Mouse (Mus musculus) cerebellum, adult 2 months (tissue): Measurements from ENCODE around the gene Ncaph2. TPM values are rescaled to one million over a fixed set of nuclear protein-coding genes. Genes with fewer than 3 reads are reported as not detected.
A peak's percentile ranks its signal among the peaks of the same experiment; 100 is the strongest.

Source experiments
- DNase-seq, 2 experiments: peaks; one replicate each; pipeline ENCODE4 v3.0.0; 2021
- H3K27ac ChIP-seq: fragments of 200-500 bp; 2 replicates; pipeline ENCODE4 v1.5.1; 2012; ENCODE audit warnings: low read length, control low read depth, inconsistent platforms; ENCODE audit not compliant: insufficient read depth
- H3K27me3 ChIP-seq: fragments of 200-500 bp; 2 replicates; pipeline ENCODE4 v1.6.1; 2012; ENCODE audit warnings: inconsistent platforms, mild to moderate bottlenecking, low read length, moderate library complexity; ENCODE audit not compliant: control insufficient read depth, insufficient read depth
- H3K4me1 ChIP-seq: fragments of 200-500 bp; 2 replicates; pipeline ENCODE4 v1.6.1; 2011; ENCODE audit warnings: low read length; ENCODE audit not compliant: control insufficient read depth, insufficient read depth
- H3K4me3 ChIP-seq: fragments of 200-500 bp; replicated peaks from 2 replicates; pipeline ENCODE3; 2011; ENCODE audit warnings: mild to moderate bottlenecking, low read depth, low read length, control low read depth; ENCODE audit not compliant: insufficient read depth
- CTCF ChIP-seq: fragments of 200-500 bp; IDR thresholded peaks from 2 replicates; pipeline ENCODE4 v1.5.1; 2011; ENCODE audit warnings: low read depth, mild to moderate bottlenecking, control low read depth, low read length, moderate library complexity, borderline replicate concordance; ENCODE audit not compliant: insufficient read depth
- POLR2A ChIP-seq: fragments of 200-500 bp; IDR thresholded peaks from 2 replicates; pipeline ENCODE4 v1.6.1; 2011; ENCODE audit warnings: low read length, control low read depth, borderline replicate concordance; ENCODE audit not compliant: insufficient read depth
- WGBS: fragments of 180-500 bp; shearing (Covaris S2); methylation state at CpG from one replicate; pipeline ENCODE4 v1.1.7; 2018; 5-methylcytosine and 5-hydroxymethylcytosine counted together
- polyA plus RNA-seq: library from polyadenylated mRNA; depleted of rRNA; stranded (reverse); fragments of >200 nt; gene quantifications from 2 replicates; pipeline ENCODE4 v1.2.3, GENCODE M21; 2012; rRNA removed

The Ncaph2 gene
- polyA plus RNA-seq, 1 experiment: 134 TPM

GRCm38 (mm10) chr15:89398146-89398545 is 42.6 kb downstream of the Ncaph2 start:
- Histone ChIP-seq H3K27me3 (no peaks in the 10 kb centered on the region), H3K27ac (no peak overlapping the region), H3K4me1 (no peaks in the 10 kb centered on the region), H3K4me3 (no peak overlapping the region)
- 34% methylated on average over 2 of the region's 2 CpGs for WGBS
- no peak for DNase-seq
- TF ChIP-seq CTCF: no peak
- no peak for TF ChIP-seq POLR2A

GRCm38 (mm10) chr15:89399716-89400115 is 44.2 kb downstream of the Ncaph2 start:
- no peak for TF ChIP-seq CTCF
- TF ChIP-seq POLR2A: no peak
- DNase-seq: no peak
- 92% methylated on average over 1 of the region's 1 CpGs for WGBS
- Histone ChIP-seq H3K4me3 (no peak overlapping the region), H3K27me3 (no peaks in the 10 kb centered on the region), H3K27ac (no peak overlapping the region), H3K4me1 (no peaks in the 10 kb centered on the region)

- TF ChIP-seq POLR2A (no peak), CTCF (no peak)
Observed at GRCm38 (mm10) chr15:89402471-89402870, 47.0 kb downstream of the Ncaph2 start.

GRCm38 (mm10) chr15:89404831-89405623 is 49.5 kb downstream of the Ncaph2 start:
- no peaks in the 10 kb centered on the region for H3K4me1 ChIP-seq
- H3K27ac ChIP-seq: no peak overlapping the region
- H3K27me3 ChIP-seq: no peaks in the 10 kb centered on the region
- H3K4me3 ChIP-seq: no peak overlapping the region
- no peak for DNase-seq
- TF ChIP-seq CTCF: no peak
- no peak for TF ChIP-seq POLR2A
- 81% methylated on average over 10 of the region's 10 CpGs for WGBS

More at GRCm38 (mm10) chr15:89402471-89402870, 47.0 kb downstream of the Ncaph2 start:
- H3K4me3 ChIP-seq: no peak overlapping the region
- H3K27me3 ChIP-seq: no peaks in the 10 kb centered on the region
- H3K27ac ChIP-seq: no peak overlapping the region
- no peaks in the 10 kb centered on the region for H3K4me1 ChIP-seq
- 86% methylated on average over 1 of the region's 1 CpGs for WGBS
- no peak for DNase-seq

GRCm38 (mm10) chr15:89406691-89407090 is 51.2 kb downstream of the Ncaph2 start:
- Histone ChIP-seq H3K4me3 (no peak overlapping the region), H3K27me3 (no peaks in the 10 kb centered on the region), H3K4me1 (no peaks in the 10 kb centered on the region), H3K27ac (no peak overlapping the region)
- no peak for TF ChIP-seq CTCF
- TF ChIP-seq POLR2A: no peak
- DNase-seq: no peak

GRCm38 (mm10) chr15:89410118-89410517 is 54.6 kb downstream of the Ncaph2 start, which contains the start of gene Syce3:
Syce3 (minus strand) TSS chr15:89410503.
- DNase-seq: no peak
- WGBS: 90% methylated on average over 24 of the region's 24 CpGs
- H3K4me3 ChIP-seq: no peak within 1 kb of the TSS
- TF ChIP-seq CTCF (no peak), POLR2A (no peak)
- H3K27me3 ChIP-seq: no peaks in the 10 kb centered on the region
- H3K27ac ChIP-seq: no peak within 1 kb of the TSS
- no peaks in the 10 kb centered on the region; the same call in 1 of the 2 replicates for H3K4me1 ChIP-seq

- Histone ChIP-seq H3K4me1 (peaks cover 9% of the 10 kb centered on the region), H3K4me3 (peak overlapping the region; percentile 8), H3K27ac (peak overlapping the region; percentile 87), H3K27me3 (no peaks in the 10 kb centered on the region)
- WGBS: 14% methylated on average over 8 of the region's 8 CpGs
- TF ChIP-seq POLR2A (no peak), CTCF (no peak)
- peak; percentile 50 to 62 for DNase-seq
Observed at GRCm38 (mm10) chr15:89415282-89415681, 59.8 kb downstream of the Ncaph2 start.

GRCm38 (mm10) chr15:89421938-89422337 is 66.4 kb downstream of the Ncaph2 start:
- H3K27ac ChIP-seq: no peak overlapping the region
- no peak overlapping the region for H3K4me3 ChIP-seq
- 52% methylated on average over 9 of the region's 9 CpGs for WGBS
- peak; percentile 39 to 52 for DNase-seq
- TF ChIP-seq CTCF: no peak
- no peaks in the 10 kb centered on the region for H3K27me3 ChIP-seq
- peaks cover 6% of the 10 kb centered on the region for H3K4me1 ChIP-seq

Other genes with a start within 250 kb of the Ncaph2 start
- 77.4 and 82.1 TPM in 2 replicates for gene Tubgcp6, start 232.6 kb upstream of the Ncaph2 start, polyA plus RNA-seq
- 31.4 and 36.3 TPM in 2 replicates for gene Hdac10, start 227.0 kb upstream of the Ncaph2 start, polyA plus RNA-seq
- gene Mapk12, start 215.0 kb upstream of the Ncaph2 start, polyA plus RNA-seq: 112 and 128 TPM in 2 replicates
- gene Mapk11, start 206.1 kb upstream of the Ncaph2 start, polyA plus RNA-seq: 58.1 and 64.1 TPM in 2 replicates
- 127 and 141 TPM in 2 replicates for gene Plxnb2, start 174.9 kb upstream of the Ncaph2 start, polyA plus RNA-seq
- 156 and 165 TPM in 2 replicates for gene Dennd6b, start 159.2 kb upstream of the Ncaph2 start, polyA plus RNA-seq
- gene Ppp6r2, start 144.2 kb upstream of the Ncaph2 start, polyA plus RNA-seq: 240 and 262 TPM in 2 replicates
- 321 and 324 TPM in 2 replicates for gene Sbf1, start 40.4 kb upstream of the Ncaph2 start, polyA plus RNA-seq
- not detected in 2 replicates for gene Adm2, start 33.0 kb upstream of the Ncaph2 start, polyA plus RNA-seq
- not detected in 2 replicates for gene Miox, start 21.3 kb upstream of the Ncaph2 start, polyA plus RNA-seq
- gene Lmf2, start 60 bp upstream of the Ncaph2 start, polyA plus RNA-seq: 21.0 and 21.1 TPM in 2 replicates
- 59.7 and 60.3 TPM in 2 replicates for gene Sco2, start 18.1 kb downstream of the Ncaph2 start, polyA plus RNA-seq
- gene Tymp, start 21.3 kb downstream of the Ncaph2 start, polyA plus RNA-seq: 5.5 and 5.7 TPM in 2 replicates
- gene Odf3b, start 23.6 kb downstream of the Ncaph2 start, polyA plus RNA-seq: 18.3 and 24.4 TPM in 2 replicates
- gene Klhdc7b, start 29.2 kb downstream of the Ncaph2 start, polyA plus RNA-seq: 2.6 and 2.9 TPM in 2 replicates
- not detected in 2 replicates for gene Syce3, start 54.8 kb downstream of the Ncaph2 start, polyA plus RNA-seq
- 7.8 and 8.2 TPM in 2 replicates for gene Cpt1b, start 70.1 kb downstream of the Ncaph2 start, polyA plus RNA-seq
- gene C730034F03Rik, start 73.9 kb downstream of the Ncaph2 start, polyA plus RNA-seq: 4.2 and 4.7 TPM in 2 replicates
- gene Gm44502, start 74.0 kb downstream of the Ncaph2 start, polyA plus RNA-seq: 0.15 and 0.51 TPM in 2 replicates
- 101 and 102 TPM in 2 replicates for gene Chkb, start 74.2 kb downstream of the Ncaph2 start, polyA plus RNA-seq
- 192 and 195 TPM in 2 replicates for gene Mapk8ip2, start 98.2 kb downstream of the Ncaph2 start, polyA plus RNA-seq
- 39.2 and 40.9 TPM in 2 replicates for gene Arsa, start 121.7 kb downstream of the Ncaph2 start, polyA plus RNA-seq
- gene Shank3, start 143.9 kb downstream of the Ncaph2 start, polyA plus RNA-seq: 84.7 and 97.2 TPM in 2 replicates
- 2.4 and 2.6 TPM in 2 replicates for gene Acr, start 212.6 kb downstream of the Ncaph2 start, polyA plus RNA-seq
- 79.8 and 83.4 TPM in 2 replicates for gene Rabl2, start 236.2 kb downstream of the Ncaph2 start, polyA plus RNA-seq